Mouse (Mus musculus): Measurements from ENCODE around the gene Dcun1d5.

GRCm38 (mm10) chr9:7184172-7184896, at the start of gene Dcun1d5, which contains the start of gene Dync2h1:
- TF ChIP-seq POLR2A (IDR thresholded peaks at IDR 0.05; ENCODE audit: control insufficient read depth, extremely low read depth, insufficient read depth, low read length, poor library complexity), result peak; percentile 72
- TF ChIP-seq CTCF (IDR thresholded peaks at IDR 0.05; ENCODE audit: borderline replicate concordance, control insufficient read depth, extremely low read depth, insufficient read depth, low read length, poor library complexity), result 0 out of 2 replicates have a peak, but pooled peaks have one; percentile 21
